Mouse (Mus musculus): ENCODE data around the gene B4galt3. TPM values are rescaled to one million over a fixed set of nuclear protein-coding genes. Genes with fewer than 3 reads are reported as not detected.
A peak's percentile ranks its signal among the peaks of the same experiment; 100 is the strongest.

Gene B4galt3
- polyA plus RNA-seq, 1 experiment, result 32.3 TPM

- TF ChIP-seq POLR2A (IDR thresholded peaks at IDR 0.05; ENCODE audit: control insufficient read depth, low read depth, low read length), result no peak
- no peak for TF ChIP-seq CTCF (IDR thresholded peaks at IDR 0.05; ENCODE audit: control insufficient read depth, insufficient read depth, insufficient replicate concordance, low read depth, low read length)
- Histone ChIP-seq H3K27ac (ENCODE audit: control insufficient read depth, insufficient read depth, low read depth, low read length) (no peak overlapping the region), H3K4me1 (ENCODE audit: control insufficient read depth, insufficient read depth, low read length) (peaks cover 20% of the 10 kb centered on the region), H3K4me3 (ENCODE audit: control insufficient read depth, low read depth, low read length) (peak overlapping the region; percentile 42), H3K27me3 (ENCODE audit: control insufficient read depth, insufficient read depth, low read length) (no peaks in the 10 kb centered on the region), H3K36me3 (ENCODE audit: control insufficient read depth, insufficient read depth, low read length) (no peaks in the 10 kb centered on the region)
Observed at GRCm38 (mm10) chr1:171286517-171286916, 16.4 kb downstream of the B4galt3 start.

DNA sequence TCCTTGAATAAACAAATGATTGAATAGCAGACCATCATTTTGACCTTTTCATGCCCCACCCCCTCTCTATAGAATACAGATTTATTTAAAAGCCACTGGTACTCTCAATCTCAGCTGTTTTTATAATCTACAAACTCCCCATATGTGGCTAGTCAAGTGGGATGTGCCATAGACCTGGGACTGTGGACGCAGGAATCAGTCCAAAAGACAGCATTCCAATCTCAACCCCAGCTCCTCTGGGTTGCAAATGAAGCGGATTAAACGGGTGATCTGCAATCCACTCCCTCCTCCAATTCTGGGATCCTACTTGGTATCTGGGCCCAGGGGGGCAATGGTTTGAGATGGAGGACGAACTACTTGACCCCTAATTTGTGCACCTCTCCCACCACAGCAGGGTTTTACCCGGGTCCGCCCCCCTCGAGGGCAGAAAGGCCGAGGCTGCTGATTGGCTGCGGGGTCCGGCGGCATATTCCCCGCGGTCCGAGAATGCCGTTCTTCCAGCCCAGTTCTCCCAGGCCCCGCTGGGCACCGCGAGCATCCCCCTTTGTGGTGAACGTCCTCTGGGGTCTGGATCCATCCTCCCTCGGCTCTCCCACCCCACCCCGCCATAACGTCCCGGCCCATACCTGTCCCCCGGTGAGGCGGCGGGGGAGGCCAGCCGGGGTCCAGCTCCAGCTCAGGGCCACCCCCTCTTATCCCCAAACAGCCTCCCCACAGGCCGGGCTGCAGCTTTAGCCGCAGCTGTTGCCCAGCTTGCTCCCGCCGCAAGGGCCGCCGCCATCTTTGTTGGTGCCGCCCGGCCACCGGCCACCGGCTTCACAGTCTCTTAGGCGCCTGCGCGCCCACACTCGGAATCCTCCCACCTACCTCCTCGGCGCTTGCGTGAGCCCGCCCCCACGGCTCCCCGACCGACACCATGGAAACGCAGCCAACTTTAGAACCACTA lies 17.3 kb downstream of the B4galt3 start, which contains the start of gene Usp21:
Usp21 (minus strand) TSS at position 856 of the 946 bp plus-strand sequence.
- peak within 1 kb of the TSS; percentile 79 for H3K4me3 ChIP-seq (ENCODE audit: control insufficient read depth, low read depth, low read length)
- H3K4me1 ChIP-seq (ENCODE audit: control insufficient read depth, insufficient read depth, low read length), result peaks cover 19% of the 10 kb centered on the region
- H3K36me3 ChIP-seq (ENCODE audit: control insufficient read depth, insufficient read depth, low read length), result no peaks in the 10 kb centered on the region
- no peaks in the 10 kb centered on the region for H3K27me3 ChIP-seq (ENCODE audit: control insufficient read depth, insufficient read depth, low read length)
- TF ChIP-seq CTCF (IDR thresholded peaks at IDR 0.05; ENCODE audit: control insufficient read depth, insufficient read depth, insufficient replicate concordance, low read depth, low read length), result no peak
- TF ChIP-seq POLR2A (IDR thresholded peaks at IDR 0.05; ENCODE audit: control insufficient read depth, low read depth, low read length), result peak; percentile 86
- H3K27ac ChIP-seq (ENCODE audit: control insufficient read depth, insufficient read depth, low read depth, low read length), result peak within 1 kb of the TSS; percentile 68

GRCm38 (mm10) chr1:171288328-171288727 lies 18.2 kb downstream of the B4galt3 start:
- TF ChIP-seq CTCF (IDR thresholded peaks at IDR 0.05; ENCODE audit: control insufficient read depth, insufficient read depth, insufficient replicate concordance, low read depth, low read length) (no peak), POLR2A (IDR thresholded peaks at IDR 0.05; ENCODE audit: control insufficient read depth, low read depth, low read length) (no peak)
- Histone ChIP-seq H3K36me3 (ENCODE audit: control insufficient read depth, insufficient read depth, low read length) (no peaks in the 10 kb centered on the region), H3K4me3 (ENCODE audit: control insufficient read depth, low read depth, low read length) (peak overlapping the region; percentile 79; the same call in 1 of the 2 replicates), H3K27ac (ENCODE audit: control insufficient read depth, insufficient read depth, low read depth, low read length) (peak overlapping the region; percentile 62), H3K27me3 (ENCODE audit: control insufficient read depth, insufficient read depth, low read length) (no peaks in the 10 kb centered on the region), H3K4me1 (ENCODE audit: control insufficient read depth, insufficient read depth, low read length) (peaks cover 19% of the 10 kb centered on the region)

- H3K27me3 ChIP-seq (ENCODE audit: control insufficient read depth, insufficient read depth, low read length), result no peaks in the 10 kb centered on the region
- H3K27ac ChIP-seq (ENCODE audit: control insufficient read depth, insufficient read depth, low read depth, low read length), result no peak overlapping the region
- no peaks in the 10 kb centered on the region for H3K36me3 ChIP-seq (ENCODE audit: control insufficient read depth, insufficient read depth, low read length)
- H3K4me3 ChIP-seq (ENCODE audit: control insufficient read depth, low read depth, low read length), result no peak overlapping the region
- TF ChIP-seq POLR2A (IDR thresholded peaks at IDR 0.05; ENCODE audit: control insufficient read depth, low read depth, low read length), result no peak
- TF ChIP-seq CTCF (IDR thresholded peaks at IDR 0.05; ENCODE audit: control insufficient read depth, insufficient read depth, insufficient replicate concordance, low read depth, low read length), result no peak
- no peaks in the 10 kb centered on the region; the same call in 1 of the 2 replicates for H3K4me1 ChIP-seq (ENCODE audit: control insufficient read depth, insufficient read depth, low read length)
Observed at GRCm38 (mm10) chr1:171293351-171293750, 23.2 kb downstream of the B4galt3 start.

- H3K4me3 ChIP-seq (ENCODE audit: control insufficient read depth, low read depth, low read length), result peak overlapping the region; percentile 100
- no peak for TF ChIP-seq POLR2A (IDR thresholded peaks at IDR 0.05; ENCODE audit: control insufficient read depth, low read depth, low read length)
- TF ChIP-seq CTCF (IDR thresholded peaks at IDR 0.05; ENCODE audit: control insufficient read depth, insufficient read depth, insufficient replicate concordance, low read depth, low read length), result no peak
Observed at GRCm38 (mm10) chr1:171293906-171294297, 23.8 kb downstream of the B4galt3 start.

GRCm38 (mm10) chr1:171294298-171295062 lies 24.4 kb downstream of the B4galt3 start, which contains the start of gene Ufc1:
TSS of gene Ufc1 (minus strand) at chr1:171295024.
- Histone ChIP-seq H3K27me3 (ENCODE audit: control insufficient read depth, insufficient read depth, low read length) (no peaks in the 10 kb centered on the region), H3K36me3 (ENCODE audit: control insufficient read depth, insufficient read depth, low read length) (no peaks in the 10 kb centered on the region), H3K4me3 (ENCODE audit: control insufficient read depth, low read depth, low read length) (peak within 1 kb of the TSS; percentile 100), H3K27ac (ENCODE audit: control insufficient read depth, insufficient read depth, low read depth, low read length) (peak within 1 kb of the TSS; percentile 98), H3K4me1 (ENCODE audit: control insufficient read depth, insufficient read depth, low read length) (no peaks in the 10 kb centered on the region)
- TF ChIP-seq POLR2A (IDR thresholded peaks at IDR 0.05; ENCODE audit: control insufficient read depth, low read depth, low read length), result peak; percentile 68
- no peak for TF ChIP-seq CTCF (IDR thresholded peaks at IDR 0.05; ENCODE audit: control insufficient read depth, insufficient read depth, insufficient replicate concordance, low read depth, low read length)

More at GRCm38 (mm10) chr1:171293906-171294297, 23.8 kb downstream of the B4galt3 start:
- H3K4me1 ChIP-seq (ENCODE audit: control insufficient read depth, insufficient read depth, low read length), result no peaks in the 10 kb centered on the region
- H3K27ac ChIP-seq (ENCODE audit: control insufficient read depth, insufficient read depth, low read depth, low read length), result peak overlapping the region; percentile 98
- H3K27me3 ChIP-seq (ENCODE audit: control insufficient read depth, insufficient read depth, low read length), result no peaks in the 10 kb centered on the region
- H3K36me3 ChIP-seq (ENCODE audit: control insufficient read depth, insufficient read depth, low read length), result no peaks in the 10 kb centered on the region

GRCm38 (mm10) chr1:171295063-171295402 lies 24.9 kb downstream of the B4galt3 start:
- H3K4me1 ChIP-seq (ENCODE audit: control insufficient read depth, insufficient read depth, low read length), result no peaks in the 10 kb centered on the region
- H3K27ac ChIP-seq (ENCODE audit: control insufficient read depth, insufficient read depth, low read depth, low read length), result peak overlapping the region; percentile 98
- no peaks in the 10 kb centered on the region for H3K27me3 ChIP-seq (ENCODE audit: control insufficient read depth, insufficient read depth, low read length)
- H3K36me3 ChIP-seq (ENCODE audit: control insufficient read depth, insufficient read depth, low read length), result no peaks in the 10 kb centered on the region
- H3K4me3 ChIP-seq (ENCODE audit: control insufficient read depth, low read depth, low read length), result peak overlapping the region; percentile 100
- TF ChIP-seq POLR2A (IDR thresholded peaks at IDR 0.05; ENCODE audit: control insufficient read depth, low read depth, low read length), result no peak
- no peak for TF ChIP-seq CTCF (IDR thresholded peaks at IDR 0.05; ENCODE audit: control insufficient read depth, insufficient read depth, insufficient replicate concordance, low read depth, low read length)
